24 mouse cellular contexts compared by ENCODE assay signal in the genomic region with DNA sequence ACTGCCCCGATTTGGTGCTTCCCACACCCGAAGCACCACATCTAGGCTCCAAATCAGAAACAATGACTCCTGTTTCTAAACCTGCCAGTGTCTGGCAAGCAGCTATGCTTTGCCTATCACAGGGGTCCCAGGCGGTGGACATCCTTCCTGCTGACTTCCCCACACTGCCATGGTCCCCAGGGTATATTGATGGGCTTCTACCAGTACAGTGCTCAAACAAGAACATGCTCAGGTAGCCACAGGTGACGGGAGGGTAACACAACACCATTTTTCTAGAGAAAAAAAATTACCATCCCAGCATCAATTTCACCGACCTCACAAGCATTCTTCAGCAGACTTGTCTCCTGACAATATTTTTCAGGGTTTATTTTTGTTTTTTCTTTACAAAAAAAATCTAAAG. TPM values are rescaled to one million over a fixed set of nuclear protein-coding genes. Genes with fewer than 3 reads are reported as not detected.
DNase-seq lines count a peak whose midpoint lies in the region; ATAC-seq and TF ChIP-seq lines count a peak whose summit lies in the region.
"Had no signal": no experiment of that assay in that cellular context is flagged by ENCODE, and none has a peak within 500 bp of the region (broad histone marks: within the 10 kb centered on the region; RNA-seq: fewer than 3 reads in every experiment).

No protein-coding gene starts in this region.

- no peak for TF ChIP-seq RAD21 in CH12.LX (IDR thresholded peaks at IDR 0.05; ENCODE audit: low read depth, low read length)

- no peak overlapping the region for H3K9ac ChIP-seq in heart, adult 2 months (ENCODE audit: low read depth, low read length)
- H3K9ac ChIP-seq in CH12.LX (ENCODE audit: insufficient read depth, low read depth) = no peak overlapping the region
- no peak overlapping the region for H3K9ac ChIP-seq in hindbrain, embryonic 12.5 days
- H3K9ac ChIP-seq: embryonic facial prominence, embryonic 13.5 days; embryonic facial prominence, embryonic 15.5 days; forebrain, embryonic 12.5 days had no signal

- WGBS in heart, adult 2 months = 78% methylated on average over 5 of the region's 5 CpGs
- 71% methylated on average over 5 of the region's 5 CpGs for WGBS in hindbrain, embryonic 12.5 days

- H3K4me1 ChIP-seq in heart, adult 2 months (ENCODE audit: control insufficient read depth, insufficient read depth, low read length) = peaks cover 9% of the 10 kb centered on the region
- peaks cover 26 to 51% of the 10 kb centered on the region in 2 experiments for H3K4me1 ChIP-seq in CH12.LX (ENCODE audit: control insufficient read depth in 1 of 2, insufficient read depth in 2 of 2)
- H3K4me1 ChIP-seq in hindbrain, embryonic 12.5 days = peaks cover 10% of the 10 kb centered on the region

- TF ChIP-seq POLR2A in heart, adult 2 months (IDR thresholded peaks at IDR 0.05; ENCODE audit: insufficient read depth, low read depth, low read length) = no peak
- no peak for TF ChIP-seq POLR2A in CH12.LX (IDR thresholded peaks at IDR 0.05; ENCODE audit: low read depth, low read length)

- peak overlapping the region; percentile 65 for H3K27ac ChIP-seq in gastrocnemius, adult 2 months
- peak overlapping the region; percentile 51; the same call in 1 of the 2 replicates for H3K27ac ChIP-seq in heart, adult 2 months
- H3K27ac ChIP-seq in CH12.LX (ENCODE audit: insufficient read depth, low read depth) = peak overlapping the region; percentile 73
- H3K27ac ChIP-seq in hindbrain, embryonic 12.5 days = no peak overlapping the region
- H3K27ac ChIP-seq: embryonic facial prominence, embryonic 13.5 days; embryonic facial prominence, embryonic 15.5 days; forebrain, embryonic 10.5 days; forebrain, embryonic 12.5 days had no signal

- peak overlapping the region; percentile 75 for H3K4me2 ChIP-seq in CH12.LX (ENCODE audit: insufficient read depth, low read depth, poor library complexity, severe bottlenecking)
- H3K4me2 ChIP-seq in hindbrain, embryonic 12.5 days (replicated peaks) = no peak overlapping the region
- H3K4me2 ChIP-seq: embryonic facial prominence, embryonic 13.5 days; embryonic facial prominence, embryonic 15.5 days; forebrain, embryonic 12.5 days had no signal

- no peak for TF ChIP-seq CTCF in gastrocnemius, adult 2 months (IDR thresholded peaks at IDR 0.05)
- TF ChIP-seq CTCF in heart, adult 2 months (IDR thresholded peaks at IDR 0.05) = no peak
- no peak for TF ChIP-seq CTCF in CH12.LX (conservative IDR thresholded peaks at IDR 0.05 in 1 of 2, IDR thresholded peaks at IDR 0.05 in 1 of 2; ENCODE audit: low read depth in 2 of 2, low read length in 2 of 2)

- 0 out of 2 replicates have a peak, but pooled peaks cover 2% of the 10 kb centered on the region for H3K36me3 ChIP-seq in heart, adult 2 months (ENCODE audit: control insufficient read depth, insufficient read depth, low read length)
- peaks cover 9 to 35% of the 10 kb centered on the region in 2 experiments for H3K36me3 ChIP-seq in CH12.LX (replicated peaks in 1 of 2; ENCODE audit: control insufficient read depth in 1 of 2, insufficient read depth in 1 of 2, low read length in 1 of 2)
- no peaks in the 10 kb centered on the region for H3K36me3 ChIP-seq in hindbrain, embryonic 12.5 days

- intact Hi-C loops in gastrocnemius, adult 2 months (cut with DNase I) = no loop called here
- intact Hi-C loops in heart, adult 2 months (cut with DNase I) = no loop called here
- intact Hi-C loops in heart, postnatal 25 days (cut with DNase I) = no loop called here

- peaks cover 22% of the 10 kb centered on the region for H3K9me3 ChIP-seq in CH12.LX (replicated peaks; ENCODE audit: low read length)
- no peaks in the 10 kb centered on the region for H3K9me3 ChIP-seq in hindbrain, embryonic 12.5 days (replicated peaks)
- H3K9me3 ChIP-seq: embryonic facial prominence, embryonic 15.5 days; forebrain, embryonic 12.5 days had no signal

- H3K4me3 ChIP-seq in gastrocnemius, adult 2 months = no peak overlapping the region
- H3K4me3 ChIP-seq in heart, adult 2 months = no peak overlapping the region
- H3K4me3 ChIP-seq in CH12.LX (replicated peaks in 1 of 3; ENCODE audit: low read depth in 2 of 3, low read length in 2 of 3, poor library complexity in 1 of 3) = no peak overlapping the region
- no peak overlapping the region for H3K4me3 ChIP-seq in hindbrain, embryonic 12.5 days
- H3K4me3 ChIP-seq: embryonic facial prominence, embryonic 13.5 days; embryonic facial prominence, embryonic 15.5 days; erythroblast, embryonic 14.5 days; forebrain, embryonic 10.5 days; forebrain, embryonic 12.5 days had no signal

- no peak for DNase-seq in gastrocnemius, adult 2 months
- no peak for DNase-seq in gastrocnemius, postnatal 10 days
- no peak for DNase-seq in heart, adult 2 months
- no peak for DNase-seq in heart, postnatal 25 days (ENCODE audit: low spot score)
- DNase-seq in CH12.LX (ENCODE audit: extremely low read depth) = no peak
- DNase-seq: adrenal gland, adult 2 months; adrenal gland, postnatal 10 days; adrenal gland, postnatal 25 days; B cell, adult 2 months; cerebellum, adult 11 months; cerebellum, adult 18-20 months; cerebellum, adult 8-10 months; cerebellum, adult 9-11 months; cerebellum, postnatal 14 days; cerebellum, postnatal 36 days; embryo, embryonic 11 days had no signal

- no peak for TF ChIP-seq EP300 in heart, adult 2 months (IDR thresholded peaks at IDR 0.05; ENCODE audit: insufficient read depth, low read depth, low read length)
- TF ChIP-seq EP300 in CH12.LX (IDR thresholded peaks at IDR 0.05; ENCODE audit: low read length) = no peak

- dilution Hi-C loops in CH12.LX (cut with MboI; ENCODE audit: extremely low pct_ligation_motif_present, extremely low pct_unique_long_range_greater_than_20kb, low sequenced_read_pairs) = no loop called here

- no peaks in the 10 kb centered on the region for H3K27me3 ChIP-seq in heart, adult 2 months (ENCODE audit: control insufficient read depth, insufficient read depth, low read length)
- H3K27me3 ChIP-seq in CH12.LX (replicated peaks) = no peaks in the 10 kb centered on the region
- no peaks in the 10 kb centered on the region for H3K27me3 ChIP-seq in hindbrain, embryonic 12.5 days
- H3K27me3 ChIP-seq: embryonic facial prominence, embryonic 13.5 days; embryonic facial prominence, embryonic 15.5 days; forebrain, embryonic 12.5 days had no signal

- no peak for ATAC-seq in hindbrain, embryonic 12.5 days (ENCODE audit: low FRiP score)
- ATAC-seq: forebrain, embryonic 14.5 days; forebrain, embryonic 16.5 days had no signal

- no peaks in the 10 kb centered on the region for H3K79me2 ChIP-seq in heart, adult 2 months (replicated peaks; ENCODE audit: control insufficient read depth, insufficient read depth, low read length)
- H3K79me2 ChIP-seq in CH12.LX (replicated peaks; ENCODE audit: control insufficient read depth, extremely low read depth, insufficient read depth, poor library complexity, severe bottlenecking) = no peaks in the 10 kb centered on the region

- in situ Hi-C loops in CH12.LX (cut with MboI; ENCODE audit: low pct_ligation_motif_present, low pct_unique_long_range_greater_than_20kb, low sequenced_read_pairs) = no loop called here

TF ChIP-seq in CH12.LX, 34 proteins besides CTCF, POLR2A, EP300 and RAD21:
- TF ChIP-seq RCOR1 (conservative IDR thresholded peaks at IDR 0.05; ENCODE audit: low read depth, low read length) (no peak), ZC3H11A (IDR thresholded peaks at IDR 0.05; ENCODE audit: low read depth, low read length) (no peak), SIN3A (IDR thresholded peaks at IDR 0.05; ENCODE audit: low read length) (no peak), IRF4 (IDR thresholded peaks at IDR 0.05; ENCODE audit: low read depth, low read length) (no peak), TCF12 (IDR thresholded peaks at IDR 0.05; ENCODE audit: low read depth, low read length) (no peak), MAX (IDR thresholded peaks at IDR 0.05; ENCODE audit: low read length) (no peak), MEF2A (IDR thresholded peaks at IDR 0.05; ENCODE audit: borderline replicate concordance, low read depth, low read length) (no peak), JUN (IDR thresholded peaks at IDR 0.05; ENCODE audit: insufficient read depth, low read depth, low read length) (no peak), HCFC1 (IDR thresholded peaks at IDR 0.05; ENCODE audit: low read depth, low read length) (no peak), USF2 (conservative IDR thresholded peaks at IDR 0.05; ENCODE audit: low read depth, low read length) (no peak)

RNA-seq across cellular contexts. Expression of a gene that starts 47.2 kb away (rescaled TPM):
- total RNA-seq in gastrocnemius, adult 2 months (2021) = 10 to 100 TPM in 1 of 2 experiments, 1 to 10 TPM in 1; 5.9 to 10.5 TPM
- total RNA-seq in gastrocnemius, postnatal 10 days (2021) = 10 to 100 TPM; 20.4 to 34.0 TPM
- total RNA-seq in heart, adult 2 months (2021) = 10 to 100 TPM; 14.6 to 16.9 TPM
- 16.5 and 16.8 TPM in 2 replicates for polyA plus RNA-seq in heart, adult 2 months (2012; rRNA removed)
- 10 to 100 TPM; 14.8 to 19.8 TPM for total RNA-seq in heart, postnatal 25 days (2021)
- total RNA-seq in CH12.LX (2012; rRNA removed) (20.0 and 28.5 TPM in 2 replicates), CH12.LX (2014; rRNA removed) (13.6 TPM in 2 replicates)
- polyA plus RNA-seq in CH12.LX (2012; ENCODE audit: insufficient read length, low read depth) = 12.8 and 13.7 TPM in 2 replicates
- 30.0 and 31.4 TPM in 2 replicates for polyA plus RNA-seq in hindbrain, embryonic 12.5 days (2016; fragmentation: Nextera tagmentation; extraction: Ambion mirVana)
